In genomic region chr3:35725096-35725495, GRCm38 (mm10) we compare ENCODE assay signal across 26 mouse cellular contexts. TPM values are rescaled to one million over a fixed set of nuclear protein-coding genes. Genes with fewer than 3 reads are reported as not detected.
DNase-seq lines count a peak whose midpoint lies in the region; ATAC-seq and TF ChIP-seq lines count a peak whose summit lies in the region.
"Had no signal": no experiment of that assay in that cellular context is flagged by ENCODE, and none has a peak within 500 bp of the region (broad histone marks: within the 10 kb centered on the region; RNA-seq: fewer than 3 reads in every experiment).

No protein-coding gene starts in this region.

- H3K9me3 ChIP-seq in midbrain, embryonic 11.5 days (ENCODE audit: control insufficient read depth, low read length), result no peaks in the 10 kb centered on the region
- no peaks in the 10 kb centered on the region for H3K9me3 ChIP-seq in midbrain, embryonic 16.5 days (replicated peaks; ENCODE audit: control insufficient read depth, low read length, poor library complexity, severe bottlenecking)
- no peaks in the 10 kb centered on the region for H3K9me3 ChIP-seq in stomach, postnatal 0 days (ENCODE audit: control insufficient read depth, low read length)
- H3K9me3 ChIP-seq: embryonic facial prominence, embryonic 13.5 days; embryonic facial prominence, embryonic 15.5 days; forebrain, embryonic 12.5 days had no signal

- no peak for TF ChIP-seq POLR2A in thymus, adult 2 months (IDR thresholded peaks at IDR 0.05; ENCODE audit: control insufficient read depth, extremely low read depth, insufficient read depth, low read length, poor library complexity)

- no peaks in the 10 kb centered on the region for H3K27me3 ChIP-seq in midbrain, embryonic 11.5 days (ENCODE audit: control insufficient read depth, insufficient read depth, low read length)
- H3K27me3 ChIP-seq in midbrain, embryonic 16.5 days (ENCODE audit: control insufficient read depth, insufficient read depth, low read depth, low read length), result no peaks in the 10 kb centered on the region
- no peaks in the 10 kb centered on the region for H3K27me3 ChIP-seq in stomach, postnatal 0 days (ENCODE audit: control insufficient read depth, insufficient read depth, low read length)
- H3K27me3 ChIP-seq in thymus, adult 2 months (ENCODE audit: control insufficient read depth, insufficient read depth, low read length), result no peaks in the 10 kb centered on the region
- H3K27me3 ChIP-seq: CH12.LX; embryonic facial prominence, embryonic 13.5 days; embryonic facial prominence, embryonic 15.5 days; forebrain, embryonic 12.5 days had no signal

- no peak overlapping the region for H3K27ac ChIP-seq in midbrain, embryonic 11.5 days (ENCODE audit: low read depth, low read length)
- no peak overlapping the region for H3K27ac ChIP-seq in midbrain, embryonic 16.5 days (ENCODE audit: low read length)
- H3K27ac ChIP-seq in stomach, postnatal 0 days (replicated peaks), result peak overlapping the region; percentile 40; the same call in 1 of the 2 replicates
- H3K27ac ChIP-seq in thymus, adult 2 months (ENCODE audit: control insufficient read depth, insufficient read depth, low read length), result no peak overlapping the region
- H3K27ac ChIP-seq: embryonic facial prominence, embryonic 13.5 days; embryonic facial prominence, embryonic 15.5 days; forebrain, embryonic 10.5 days; forebrain, embryonic 12.5 days had no signal

- TF ChIP-seq CTCF in stomach, postnatal 0 days (IDR thresholded peaks at IDR 0.05; ENCODE audit: low read depth), result no peak
- no peak for TF ChIP-seq CTCF in thymus, adult 2 months (IDR thresholded peaks at IDR 0.05; ENCODE audit: borderline replicate concordance, control insufficient read depth, extremely low read depth, insufficient read depth, low read length, poor library complexity)

- H3K4me2 ChIP-seq in midbrain, embryonic 11.5 days, result no peak overlapping the region
- no peak overlapping the region for H3K4me2 ChIP-seq in midbrain, embryonic 16.5 days (ENCODE audit: low read length)
- no peak overlapping the region for H3K4me2 ChIP-seq in stomach, postnatal 0 days (replicated peaks; ENCODE audit: low read depth)
- H3K4me2 ChIP-seq: embryonic facial prominence, embryonic 13.5 days; embryonic facial prominence, embryonic 15.5 days; forebrain, embryonic 12.5 days had no signal

- no peaks in the 10 kb centered on the region for H3K36me3 ChIP-seq in midbrain, embryonic 11.5 days (ENCODE audit: control insufficient read depth, insufficient read depth, low read length)
- no peaks in the 10 kb centered on the region for H3K36me3 ChIP-seq in midbrain, embryonic 16.5 days (ENCODE audit: control insufficient read depth, insufficient read depth, low read length)
- no peaks in the 10 kb centered on the region for H3K36me3 ChIP-seq in stomach, postnatal 0 days (ENCODE audit: control insufficient read depth, insufficient read depth, low read length)
- no peaks in the 10 kb centered on the region for H3K36me3 ChIP-seq in thymus, adult 2 months (ENCODE audit: control insufficient read depth, insufficient read depth, low read length)
- H3K36me3 ChIP-seq: embryonic facial prominence, embryonic 13.5 days; embryonic facial prominence, embryonic 15.5 days; forebrain, embryonic 10.5 days; forebrain, embryonic 12.5 days had no signal

- H3K4me3 ChIP-seq in midbrain, embryonic 11.5 days (ENCODE audit: low read depth, low read length), result no peak overlapping the region
- H3K4me3 ChIP-seq in midbrain, embryonic 16.5 days (ENCODE audit: low read depth, low read length), result no peak overlapping the region
- H3K4me3 ChIP-seq in stomach, postnatal 0 days (ENCODE audit: low read depth, low read length), result no peak overlapping the region
- H3K4me3 ChIP-seq in thymus, adult 2 months (ENCODE audit: control insufficient read depth, insufficient read depth, low read length), result no peak overlapping the region
- H3K4me3 ChIP-seq: embryonic facial prominence, embryonic 13.5 days; embryonic facial prominence, embryonic 15.5 days; erythroblast, embryonic 14.5 days; forebrain, embryonic 10.5 days; forebrain, embryonic 12.5 days had no signal

- no peak for TF ChIP-seq EP300 in stomach, postnatal 0 days (optimal IDR thresholded peaks at IDR 0.05)

- H3K9ac ChIP-seq in midbrain, embryonic 11.5 days (ENCODE audit: low read length), result no peak overlapping the region
- no peak overlapping the region for H3K9ac ChIP-seq in midbrain, embryonic 16.5 days (ENCODE audit: low read depth, low read length)
- H3K9ac ChIP-seq in stomach, postnatal 0 days (ENCODE audit: low read length), result no peak overlapping the region
- H3K9ac ChIP-seq: embryonic facial prominence, embryonic 13.5 days; embryonic facial prominence, embryonic 15.5 days; forebrain, embryonic 12.5 days had no signal

- intact Hi-C loops in gastrocnemius, postnatal 14 days (cut with DNase I; ENCODE audit: low total_unique reads), result no loop called here

- no peak for ATAC-seq in midbrain, embryonic 11.5 days (ENCODE audit: low FRiP score)
- ATAC-seq in midbrain, embryonic 16.5 days, result no peak
- ATAC-seq in stomach, postnatal 0 days (ENCODE audit: low FRiP score, low TSS enrichment), result no peak
- ATAC-seq in CD4-positive, CD25-positive, alpha-beta regulatory T cell, adult 4 months, result no peak
- ATAC-seq: forebrain, embryonic 14.5 days; forebrain, embryonic 16.5 days had no signal

- no peaks in the 10 kb centered on the region for H3K4me1 ChIP-seq in midbrain, embryonic 11.5 days (ENCODE audit: control insufficient read depth, insufficient read depth, low read length)
- H3K4me1 ChIP-seq in midbrain, embryonic 16.5 days (ENCODE audit: control insufficient read depth, insufficient read depth, low read length), result no peaks in the 10 kb centered on the region
- no peaks in the 10 kb centered on the region for H3K4me1 ChIP-seq in stomach, postnatal 0 days (replicated peaks; ENCODE audit: control insufficient read depth, insufficient read depth)
- peaks cover 27% of the 10 kb centered on the region for H3K4me1 ChIP-seq in thymus, adult 2 months (replicated peaks; ENCODE audit: control insufficient read depth, insufficient read depth, low read length)
- H3K4me1 ChIP-seq: embryonic facial prominence, embryonic 13.5 days; embryonic facial prominence, embryonic 15.5 days; forebrain, embryonic 12.5 days had no signal

- DNase-seq in midbrain, embryonic 11.5 days (ENCODE audit: low spot score, missing footprints), result peak; percentile 85
- DNase-seq in ES-CJ7 (ENCODE audit: low read depth, low spot score) (peak; percentile 66), R1 (ENCODE audit: low read depth, low spot score) (peak; percentile 88)
- DNase-seq in stomach, postnatal 0 days (ENCODE audit: low spot score), result no peak
- DNase-seq in thymus, adult 2 months, result no peak
- no peak for DNase-seq in gastrocnemius, postnatal 14 days
- DNase-seq: adrenal gland, adult 2 months; adrenal gland, postnatal 10 days; adrenal gland, postnatal 25 days; cerebellum, adult 11 months; cerebellum, adult 18-20 months; cerebellum, adult 8-10 months; cerebellum, adult 9-11 months; cerebellum, postnatal 14 days; cerebellum, postnatal 36 days; embryo, embryonic 11 days had no signal

- 47% methylated on average over 7 of the region's 7 CpGs for WGBS in midbrain, embryonic 11.5 days
- 41% methylated on average over 7 of the region's 7 CpGs for WGBS in midbrain, embryonic 16.5 days
- 56% methylated on average over 7 of the region's 7 CpGs for WGBS in stomach, postnatal 0 days
- WGBS in thymus, adult 2 months, result 91% methylated on average over 7 of the region's 7 CpGs

RNA-seq across cellular contexts. Expression of gene Atp11b, which starts 28.8 kb away (rescaled TPM):
- 30.3 and 33.0 TPM in 2 replicates for polyA plus RNA-seq in midbrain, embryonic 11.5 days (2014; fragmentation: Nextera tagmentation; extraction: Ambion mirVana)
- polyA plus RNA-seq in midbrain, embryonic 16.5 days (2015; fragmentation: Nextera tagmentation; extraction: Ambion mirVana), result 40.0 and 44.3 TPM in 2 replicates
- polyA plus RNA-seq in stomach, postnatal 0 days (2015; fragmentation: Nextera tagmentation; extraction: Ambion mirVana), result 30.8 and 33.1 TPM in 2 replicates
- polyA plus RNA-seq in CD4-positive, CD25-positive, alpha-beta regulatory T cell, adult 4 months (2017; shearing (Covaris generic)), result 10 to 100 TPM; 69.0 to 82.0 TPM
- polyA plus RNA-seq in thymus, adult 2 months (2012; rRNA removed), result 35.6 and 37.5 TPM in 2 replicates
- total RNA-seq in gastrocnemius, postnatal 14 days (2021), result 10 to 100 TPM; 19.3 to 22.2 TPM

Comparison
In these comparisons a context has a peak if more than half of its experiments do, and no peak if none do; other contexts are left out.
1. DNase-seq: peak in midbrain, embryonic 11.5 days (single experiment), ES-CJ7 (single experiment) and R1 (single experiment); none in stomach, postnatal 0 days (single experiment), thymus, adult 2 months (single experiment) and gastrocnemius, postnatal 14 days (single experiment).